Mouse (Mus musculus) right cerebral cortex, postnatal 14 days (tissue): ENCODE data around the gene Jarid2.

Experiments used
- DNase-seq: peaks from one replicate; pipeline ENCODE4 v3.0.0; 2022

Jarid2 gene

GRCm38 (mm10) chr13:44730146-44730864 is 1.0 kb downstream of the Jarid2 start:
- peak; percentile 99 for DNase-seq

- DNase-seq = peak; percentile 85
Observed at GRCm38 (mm10) chr13:44730939-44731551, 1.8 kb downstream of the Jarid2 start.

GRCm38 (mm10) chr13:44731727-44732441 is 2.6 kb downstream of the Jarid2 start:
- DNase-seq = no peak

- DNase-seq = no peak
Observed at GRCm38 (mm10) chr13:44732442-44732974, 3.2 kb downstream of the Jarid2 start.

- DNase-seq = no peak
Observed at GRCm38 (mm10) chr13:44733036-44733372, 3.7 kb downstream of the Jarid2 start.

- peak; percentile 75 for DNase-seq
Observed at GRCm38 (mm10) chr13:44733373-44734111, 4.3 kb downstream of the Jarid2 start.

- no peak for DNase-seq
Observed at GRCm38 (mm10) chr13:44734441-44734840, 5.2 kb downstream of the Jarid2 start.

GRCm38 (mm10) chr13:44735088-44735690 is 5.9 kb downstream of the Jarid2 start:
- DNase-seq = no peak

GRCm38 (mm10) chr13:44737297-44737696 is 8.0 kb downstream of the Jarid2 start:
- no peak for DNase-seq

GRCm38 (mm10) chr13:44751780-44752179 is 22.5 kb downstream of the Jarid2 start:
- no peak for DNase-seq

GRCm38 (mm10) chr13:44753206-44753605 is 23.9 kb downstream of the Jarid2 start:
- no peak for DNase-seq

- DNase-seq = no peak
Observed at GRCm38 (mm10) chr13:44755434-44755833, 26.2 kb downstream of the Jarid2 start.

- DNase-seq = no peak
Observed at GRCm38 (mm10) chr13:44758750-44759149, 29.5 kb downstream of the Jarid2 start.

GRCm38 (mm10) chr13:44760761-44761160 is 31.5 kb downstream of the Jarid2 start:
- DNase-seq = no peak

- DNase-seq = no peak
Observed at GRCm38 (mm10) chr13:44763068-44763467, 33.8 kb downstream of the Jarid2 start.

- no peak for DNase-seq
Observed at GRCm38 (mm10) chr13:44767751-44768150, 38.5 kb downstream of the Jarid2 start.

GRCm38 (mm10) chr13:44770808-44771605 is 41.7 kb downstream of the Jarid2 start:
- DNase-seq = no peak

- DNase-seq = no peak
Observed at GRCm38 (mm10) chr13:44772816-44773215, 43.5 kb downstream of the Jarid2 start.

- no peak for DNase-seq
Observed at GRCm38 (mm10) chr13:44774351-44774750, 45.1 kb downstream of the Jarid2 start.

- DNase-seq = no peak
Observed at GRCm38 (mm10) chr13:44775396-44775795, 46.1 kb downstream of the Jarid2 start.

- DNase-seq = no peak
Observed at GRCm38 (mm10) chr13:44780506-44780905, 51.2 kb downstream of the Jarid2 start.

- DNase-seq = no peak
Observed at GRCm38 (mm10) chr13:44781126-44781525, 51.9 kb downstream of the Jarid2 start.
